Mouse (Mus musculus): ENCODE data around the gene A030003K21Rik.

DNA sequence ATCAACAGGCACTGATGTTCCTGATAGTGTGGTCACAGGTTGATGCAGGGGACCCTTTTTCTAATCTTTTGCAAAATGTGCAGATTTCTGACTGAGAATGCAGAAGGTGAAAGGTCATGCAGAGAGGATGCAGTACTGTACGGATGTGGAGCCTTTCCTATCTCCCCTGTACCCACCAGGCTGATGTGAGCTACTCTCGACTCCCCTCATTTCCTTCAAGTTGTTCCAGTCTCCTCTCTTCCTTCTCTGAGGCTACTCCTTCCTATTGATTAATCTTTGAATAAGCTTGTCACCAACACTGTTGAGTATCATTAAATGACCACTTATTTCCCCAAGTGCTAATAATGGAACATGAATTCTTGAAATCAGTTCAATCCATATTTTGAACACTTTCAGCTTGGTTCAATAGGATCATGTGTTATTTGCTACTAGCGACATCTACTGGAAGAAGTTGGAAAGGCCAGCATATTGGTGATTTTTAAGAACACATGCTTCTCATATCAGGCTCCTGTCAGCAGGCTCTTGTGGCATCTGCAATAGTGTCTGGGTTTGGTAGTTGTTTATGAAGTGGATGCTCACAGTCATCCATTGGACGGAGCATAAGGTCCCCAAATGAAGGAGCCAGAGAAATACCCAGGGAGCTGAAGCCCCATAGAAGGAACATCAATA lies 44.5 kb upstream of the A030003K21Rik start:
- TF ChIP-seq POLR2A (IDR thresholded peaks at IDR 0.05; ENCODE audit: low read depth, low read length) (no peak), CTCF (IDR thresholded peaks at IDR 0.05; ENCODE audit: extremely low read depth, insufficient read length, insufficient replicate concordance, low read depth, low read length) (no peak)

All from small intestine, adult 2 months (tissue).